Mouse (Mus musculus) adrenal gland, postnatal 36 days (tissue): ENCODE measurements around the gene Pdzd9. TPM values are rescaled to one million over a fixed set of nuclear protein-coding genes. Genes with fewer than 3 reads are reported as not detected.
A peak's percentile ranks its signal among the peaks of the same experiment; 100 is the strongest.

ENCODE experiments used
- DNase-seq, 2 experiments: peaks; one replicate each; pipeline ENCODE4 v3.0.0; 2021; ENCODE audit warnings: mixed read lengths in 1 of 2
- total RNA-seq, 2 experiments: library from RNA; stranded (reverse); gene quantifications; 2 replicates each; pipeline ENCODE4 v1.2.3; 2021

Gene Pdzd9
- total RNA-seq, 2 experiments from 2014 or later, result not detected

GRCm38 (mm10) chr7:120635362-120635781 lies 34.8 kb downstream of the Pdzd9 start:
- no peak for DNase-seq

GRCm38 (mm10) chr7:120634711-120635361 lies 35.3 kb downstream of the Pdzd9 start, which contains the start of gene Uqcrc2:
Gene Uqcrc2, plus strand, starts transcription at chr7:120635176.
- peak; percentile 92 to 93 for DNase-seq

DNA sequence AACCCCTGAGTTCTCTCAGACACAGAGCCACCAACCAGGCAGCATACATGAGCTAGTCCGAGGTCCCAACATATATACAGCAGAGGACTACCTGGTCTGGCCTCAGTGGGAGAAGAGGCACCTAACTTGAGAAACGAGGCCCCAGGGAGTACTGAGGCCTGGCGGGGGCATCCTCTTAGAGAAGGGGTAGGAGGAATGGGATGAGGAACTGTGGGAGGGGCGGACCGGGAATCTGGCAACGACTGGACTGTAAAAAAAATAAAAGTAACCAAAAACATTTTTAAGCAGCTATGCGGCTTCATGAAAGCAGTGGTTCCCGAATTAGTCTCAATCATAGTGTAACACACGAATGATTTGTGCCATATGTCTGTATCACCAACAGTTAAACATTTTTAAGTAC lies 35.8 kb downstream of the Pdzd9 start:
- peak in 1 of 2 experiments; percentile 5 for DNase-seq

- peak; percentile 8 to 32 for DNase-seq
These were observed 37.6 kb downstream of the Pdzd9 start for GRCm38 (mm10) chr7:120632518-120632917.

DNA sequence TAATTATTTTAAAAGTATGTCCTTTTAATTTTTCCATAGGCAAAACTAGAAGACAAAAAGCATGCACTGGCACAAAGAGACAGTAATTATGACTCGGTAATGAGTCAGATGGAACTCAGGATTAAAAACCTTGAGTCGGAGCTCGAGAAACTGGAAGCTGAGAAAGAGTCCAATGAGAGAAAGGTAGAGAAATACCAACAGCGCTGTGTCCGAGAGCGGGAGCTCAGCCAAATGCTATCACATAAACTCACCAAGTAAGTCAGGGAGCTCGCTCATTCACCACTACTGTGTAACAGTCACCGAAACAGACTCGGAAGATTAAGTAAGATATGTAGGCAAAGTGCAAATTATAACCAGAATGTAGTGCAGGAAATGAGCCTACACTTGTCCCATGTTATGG lies 49.3 kb downstream of the Pdzd9 start:
- DNase-seq, result peak; percentile 58 to 62

DNA sequence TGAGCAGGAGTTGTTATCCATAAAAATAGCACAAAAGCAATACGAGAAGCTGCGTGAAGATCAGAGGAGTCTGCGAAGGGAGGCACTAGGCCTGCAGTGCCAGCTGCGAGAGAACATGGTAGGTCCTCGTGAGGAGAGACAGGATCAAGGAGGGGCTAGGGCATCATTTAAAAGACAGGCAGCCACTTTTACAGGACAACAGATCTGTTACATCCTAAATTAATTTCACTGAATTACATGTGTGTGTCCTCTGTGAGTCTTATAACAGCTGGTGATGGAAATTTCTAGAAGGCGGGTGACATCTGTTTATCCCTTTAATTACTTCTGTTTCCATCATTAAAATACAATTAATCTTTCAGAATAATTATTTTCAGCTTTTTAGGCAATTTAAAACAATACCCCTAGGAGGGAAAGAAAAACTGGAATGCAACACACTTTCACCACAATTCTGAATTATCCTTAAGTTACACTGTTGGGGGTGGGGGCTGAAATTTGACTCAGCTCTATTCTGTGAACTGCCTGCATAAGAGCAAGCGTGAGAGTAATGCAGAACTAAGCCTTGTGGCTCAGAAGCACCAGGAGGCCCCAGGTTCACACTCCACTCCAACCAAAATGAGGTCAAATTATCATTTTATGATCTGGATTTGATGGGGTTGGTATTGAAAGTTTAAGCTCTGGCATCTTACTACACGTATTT lies 49.9 kb downstream of the Pdzd9 start:
- no peak for DNase-seq

Other genes starting within 250 kb of the Pdzd9 start
- 100 to 1,000 TPM; 369 to 403 TPM for gene Uqcrc2, start 35.2 kb downstream of the Pdzd9 start, total RNA-seq
- gene Mosmo, start 7.3 kb upstream of the Pdzd9 start, total RNA-seq, result 10 to 100 TPM; 46.1 TPM
- gene Vwa3a, start 69.0 kb upstream of the Pdzd9 start, total RNA-seq, result 1 to 10 TPM; 1.1 to 3.8 TPM
- not detected for gene Gm5737, start 142.0 kb upstream of the Pdzd9 start, total RNA-seq
- gene Eef2k, start 172.5 kb upstream of the Pdzd9 start, total RNA-seq, result 10 to 100 TPM; 25.6 to 51.8 TPM
- 10 to 100 TPM; 23.1 to 25.9 TPM for gene Polr3e, start 247.4 kb upstream of the Pdzd9 start, total RNA-seq